Mouse (Mus musculus) heart, postnatal 25 days (tissue): ENCODE data around the gene Ddx24. TPM values are rescaled to one million over a fixed set of nuclear protein-coding genes. Genes with fewer than 3 reads are reported as not detected.

Experiments used
- DNase-seq: peaks from one replicate; pipeline ENCODE4 v3.0.0; 2022; ENCODE audit warnings: low spot score
- intact Hi-C: fragments of 180-260 bp; cut with DNase I; formaldehyde crosslinking; loops from one replicate; pipeline ENCODE4 v1.15.1; 2025
- total RNA-seq, 2 experiments: library from RNA; stranded (reverse); gene quantifications; 2 replicates each; pipeline ENCODE4 v1.2.3; 2021

Ddx24 gene
- total RNA-seq, 2 experiments from 2014 or later, result 72.1 to 75.9 TPM

GRCm38 (mm10) chr12:103393528-103393927 is 32.1 kb downstream of the Ddx24 start:
- no peak for DNase-seq
- intact Hi-C loops, result no loop called here

- no peak for DNase-seq
- intact Hi-C loops, result no loop called here
Measured at GRCm38 (mm10) chr12:103391098-103391497, 34.5 kb downstream of the Ddx24 start.

- intact Hi-C loops, result loop anchor here (5.0 kb wide), 1 partner anchor 37 kb away; the partner anchor contains the start of gene Ddx24
- DNase-seq, result no peak
Measured at GRCm38 (mm10) chr12:103389982-103390381, 35.6 kb downstream of the Ddx24 start.

- DNase-seq, result no peak
- intact Hi-C loops, result loop anchor here (5.0 kb wide), 1 partner anchor 38 kb away; the partner anchor contains the start of gene Ddx24
Measured at GRCm38 (mm10) chr12:103389348-103389727, 36.3 kb downstream of the Ddx24 start.

- intact Hi-C loops, result loop anchor here (5.0 kb wide), 1 partner anchor 39 kb away; the partner anchor contains the start of gene Ddx24
- peak; percentile 96 for DNase-seq
Measured at GRCm38 (mm10) chr12:103388505-103389347, 36.9 kb downstream of the Ddx24 start, which contains the start of gene Otub2. Gene Otub2, plus strand, starts transcription at chr12:103388682.

GRCm38 (mm10) chr12:103380226-103380625 is 45.4 kb downstream of the Ddx24 start:
- no peak for DNase-seq
- intact Hi-C loops, result no loop called here

- intact Hi-C loops, result no loop called here
- DNase-seq, result no peak
Measured at GRCm38 (mm10) chr12:103376774-103377173, 48.9 kb downstream of the Ddx24 start.

- no peak for DNase-seq
- intact Hi-C loops, result no loop called here
Measured at GRCm38 (mm10) chr12:103376124-103376523, 49.5 kb downstream of the Ddx24 start.

GRCm38 (mm10) chr12:103373530-103374236 is 51.9 kb downstream of the Ddx24 start:
- intact Hi-C loops, result loop anchor here (5.0 kb wide), 1 partner anchor 231 kb away; no protein-coding TSS in a partner anchor
- no peak for DNase-seq

GRCm38 (mm10) chr12:103371711-103372110 is 53.9 kb downstream of the Ddx24 start:
- intact Hi-C loops, result loop anchor here (5.0 kb wide), 1 partner anchor 229 kb away; no protein-coding TSS in a partner anchor
- DNase-seq, result no peak

- DNase-seq, result no peak
- intact Hi-C loops, result loop anchor here (5.0 kb wide), 1 partner anchor 229 kb away; no protein-coding TSS in a partner anchor
Measured at GRCm38 (mm10) chr12:103370861-103371260, 54.8 kb downstream of the Ddx24 start.

GRCm38 (mm10) chr12:103368777-103369176 is 56.9 kb downstream of the Ddx24 start:
- DNase-seq, result no peak
- intact Hi-C loops, result loop anchor here (2.0 kb wide), 1 partner anchor 42 kb away; no protein-coding TSS in a partner anchor

GRCm38 (mm10) chr12:103368326-103368669 is 57.3 kb downstream of the Ddx24 start:
- intact Hi-C loops, result loop anchor here (2.0 kb wide), 1 partner anchor 41 kb away; no protein-coding TSS in a partner anchor
- no peak for DNase-seq

- peak; percentile 40 for DNase-seq
- intact Hi-C loops, result loop anchor here (2.0 kb wide), 1 partner anchor 41 kb away; no protein-coding TSS in a partner anchor
Measured at GRCm38 (mm10) chr12:103367620-103368325, 57.9 kb downstream of the Ddx24 start.

GRCm38 (mm10) chr12:103367171-103367570 is 58.5 kb downstream of the Ddx24 start:
- intact Hi-C loops, result no loop called here
- no peak for DNase-seq

- intact Hi-C loops, result no loop called here
- DNase-seq, result peak; percentile 53
Measured at GRCm38 (mm10) chr12:103362336-103362735, 63.3 kb downstream of the Ddx24 start.

GRCm38 (mm10) chr12:103361539-103362307 is 63.9 kb downstream of the Ddx24 start:
- no peak for DNase-seq
- intact Hi-C loops, result no loop called here

- intact Hi-C loops, result no loop called here
- no peak for DNase-seq
Measured at GRCm38 (mm10) chr12:103360812-103361211, 64.8 kb downstream of the Ddx24 start.
